Mouse (Mus musculus): ENCODE measurements around the gene Gdf15.

DNA sequence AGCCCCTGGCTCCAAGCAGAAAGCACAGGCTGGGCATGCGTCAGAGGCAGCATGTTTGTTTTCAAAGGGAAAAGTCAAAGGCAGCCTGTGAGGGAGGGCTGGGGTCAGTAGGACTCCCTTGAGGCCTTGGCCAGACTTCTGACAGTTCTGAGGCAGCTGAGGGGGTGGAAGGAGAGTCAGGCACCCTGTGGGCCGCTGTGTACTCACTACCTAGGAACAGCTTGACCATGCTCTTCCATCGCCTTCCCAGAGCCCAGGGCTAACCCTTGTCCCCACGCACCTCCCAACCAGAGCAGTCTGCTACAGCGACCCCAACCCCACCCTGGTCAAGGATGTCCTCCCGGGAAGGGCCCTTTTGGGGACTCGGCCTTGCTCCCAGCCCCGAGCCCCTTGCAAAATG is 39.1 kb downstream of the Gdf15 start:
- TF ChIP-seq CTCF (IDR thresholded peaks at IDR 0.05; ENCODE audit: borderline replicate concordance, control insufficient read depth, extremely low read depth, insufficient read depth, low read length, poor library complexity) = no peak
- no peak for TF ChIP-seq POLR2A (IDR thresholded peaks at IDR 0.05; ENCODE audit: control insufficient read depth, extremely low read depth, insufficient read depth, low read length, poor library complexity)

Data from thymus, adult 2 months (tissue).